Mouse (Mus musculus) cortical plate, adult 2 months (tissue): Measurements from ENCODE around the gene Dus2. TPM values are rescaled to one million over a fixed set of nuclear protein-coding genes. Genes with fewer than 3 reads are reported as not detected.

Experiments used
- H3K27ac ChIP-seq: fragments of 200-500 bp; 2 replicates; pipeline ENCODE4 v1.5.1; 2012; ENCODE audit warnings: low read length, control low read depth, inconsistent platforms; ENCODE audit not compliant: insufficient read depth
- H3K4me1 ChIP-seq: fragments of 200-500 bp; 2 replicates; pipeline ENCODE4 v1.6.1; 2011; ENCODE audit warnings: low read length; ENCODE audit not compliant: control insufficient read depth, insufficient read depth
- H3K4me3 ChIP-seq: fragments of 200-500 bp; 2 replicates; pipeline ENCODE4 v1.5.1; 2011; ENCODE audit warnings: mild to moderate bottlenecking, low read length, control low read depth; ENCODE audit not compliant: insufficient read depth
- CTCF ChIP-seq: fragments of 200-500 bp; IDR thresholded peaks from 2 replicates; pipeline ENCODE4 v1.5.1; 2011; ENCODE audit warnings: mild to moderate bottlenecking, control low read depth, low read length; ENCODE audit not compliant: insufficient read depth; ENCODE audit errors: extremely low read depth
- POLR2A ChIP-seq: fragments of 200-500 bp; IDR thresholded peaks from 2 replicates; pipeline ENCODE4 v1.6.1; 2011; ENCODE audit warnings: mild to moderate bottlenecking, low read length, control low read depth; ENCODE audit not compliant: insufficient read depth; ENCODE audit errors: extremely low read depth
- polyA plus RNA-seq: library from polyadenylated mRNA; depleted of rRNA; stranded (reverse); fragments of >200 nt; gene quantifications from 2 replicates; pipeline ENCODE4 v1.2.3, GENCODE M21; 2012

The Dus2 gene
- polyA plus RNA-seq, 1 experiment: 25.1 TPM

DNA sequence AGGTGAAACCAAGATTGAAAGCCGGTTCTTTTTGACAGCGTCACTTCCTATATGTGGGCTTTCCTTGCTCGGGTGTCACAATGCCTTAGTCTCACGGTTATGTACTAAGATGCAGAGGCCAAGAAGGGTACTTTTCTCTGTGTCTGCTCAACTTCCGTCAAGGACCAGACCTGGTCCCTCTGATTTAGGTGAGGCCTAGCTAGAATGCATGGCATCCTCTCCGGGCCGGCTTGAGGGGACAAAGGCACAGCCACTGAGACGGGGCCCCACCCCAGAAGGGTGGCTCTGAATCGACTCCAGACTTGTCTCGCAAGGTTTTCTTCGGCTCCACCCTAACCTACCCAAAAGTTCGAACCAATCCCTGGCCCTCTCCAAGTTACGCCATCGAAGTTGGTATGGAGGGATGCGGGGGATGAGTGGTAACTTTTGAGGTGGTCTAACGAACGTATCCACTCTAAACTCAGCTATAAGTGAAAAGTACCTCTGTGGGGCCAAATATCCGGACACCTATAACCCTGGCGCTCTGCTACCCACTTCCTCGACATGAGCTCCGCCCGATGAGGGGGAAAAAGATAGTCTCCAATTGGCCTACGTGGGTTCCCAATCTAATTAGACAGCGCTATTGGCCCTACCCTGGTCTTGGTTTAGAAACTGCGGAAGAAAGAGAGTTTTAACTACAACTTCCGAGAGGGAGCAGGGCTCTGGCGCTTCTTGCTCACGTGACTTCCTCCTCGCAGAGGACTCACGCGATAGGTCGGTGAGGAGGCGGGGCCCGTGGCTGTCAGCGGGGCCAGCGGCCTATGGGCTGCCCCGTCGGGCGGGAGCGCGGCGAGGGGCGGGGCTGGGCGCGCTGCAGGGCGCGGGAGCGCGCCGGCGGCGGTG is 67.8 kb downstream of the Dus2 start, which contains the start of gene Nfatc3:
Gene Nfatc3 (plus strand): TSS at position 110 of the 882 bp plus-strand sequence.
- Histone ChIP-seq H3K4me1 (no peaks in the 10 kb centered on the region), H3K4me3 (peak within 1 kb of the TSS; percentile 100), H3K27ac (peak within 1 kb of the TSS; percentile 62)
- TF ChIP-seq CTCF (no peak), POLR2A (peak; percentile 50)

DNA sequence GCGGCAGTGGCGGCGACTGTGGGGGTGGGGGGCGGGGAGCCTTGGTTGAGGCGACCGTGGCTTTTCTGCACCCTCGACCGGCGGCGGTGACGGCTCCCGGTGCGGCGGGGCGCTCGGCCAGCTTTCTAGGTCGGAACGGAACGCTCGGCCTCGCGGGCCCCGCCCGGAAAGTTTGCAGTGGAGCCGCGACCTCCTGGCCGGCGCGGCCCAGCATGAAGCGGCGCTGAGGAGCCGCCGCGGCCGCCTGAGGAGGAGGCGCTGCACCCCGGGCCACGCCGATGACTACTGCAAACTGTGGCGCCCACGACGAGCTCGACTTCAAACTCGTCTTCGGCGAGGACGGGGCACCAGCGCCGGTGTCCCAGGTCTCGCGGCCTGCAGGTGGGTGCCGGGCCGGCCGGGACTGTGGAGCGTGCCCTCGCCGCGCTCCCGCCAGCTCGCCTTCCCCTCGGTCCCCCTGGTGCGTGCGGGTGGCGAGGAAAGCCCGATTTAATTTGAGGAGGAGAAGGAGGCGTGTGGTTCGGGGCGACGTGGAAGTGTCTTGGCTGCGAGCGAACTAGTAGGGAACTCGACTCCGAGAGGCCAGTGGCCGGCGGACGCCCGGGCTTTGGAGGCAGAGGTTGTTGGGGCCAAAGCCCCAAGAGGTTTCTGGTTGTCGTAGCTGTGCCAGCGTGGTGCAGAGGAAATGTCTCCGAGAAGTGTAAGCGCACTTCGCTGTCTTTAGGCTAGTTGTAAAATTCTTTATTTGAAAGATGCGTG is 68.7 kb downstream of the Dus2 start:
- TF ChIP-seq POLR2A (no peak), CTCF (no peak)

DNA sequence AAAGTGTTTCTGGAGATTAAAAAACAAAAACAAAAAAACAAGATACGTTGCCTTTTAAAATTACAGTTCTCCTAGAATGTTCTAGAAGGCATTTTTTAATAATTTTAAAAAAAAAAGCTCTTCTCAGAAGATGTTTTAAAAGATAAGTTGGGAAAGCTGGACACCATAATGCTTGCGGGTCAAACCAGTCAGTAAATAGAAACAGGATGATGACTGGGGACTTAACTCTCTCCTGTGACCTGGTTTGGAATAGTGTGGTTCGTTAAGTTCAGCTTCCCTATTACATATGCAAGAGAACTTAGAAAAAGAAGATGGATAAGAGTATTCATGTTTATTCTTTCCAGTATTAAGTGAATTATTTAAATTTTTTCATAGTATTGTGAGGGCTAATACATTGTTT is 69.4 kb downstream of the Dus2 start:
- Histone ChIP-seq H3K27ac (no peak overlapping the region), H3K4me3 (peak overlapping the region; percentile 100; the same call in 1 of the 2 replicates), H3K4me1 (no peaks in the 10 kb centered on the region)
- TF ChIP-seq CTCF: no peak
- TF ChIP-seq POLR2A: no peak

More for the DNA sequence above, 68.7 kb downstream of the Dus2 start:
- peak overlapping the region; percentile 62 for H3K27ac ChIP-seq
- H3K4me1 ChIP-seq: no peaks in the 10 kb centered on the region
- peak overlapping the region; percentile 100 for H3K4me3 ChIP-seq

DNA sequence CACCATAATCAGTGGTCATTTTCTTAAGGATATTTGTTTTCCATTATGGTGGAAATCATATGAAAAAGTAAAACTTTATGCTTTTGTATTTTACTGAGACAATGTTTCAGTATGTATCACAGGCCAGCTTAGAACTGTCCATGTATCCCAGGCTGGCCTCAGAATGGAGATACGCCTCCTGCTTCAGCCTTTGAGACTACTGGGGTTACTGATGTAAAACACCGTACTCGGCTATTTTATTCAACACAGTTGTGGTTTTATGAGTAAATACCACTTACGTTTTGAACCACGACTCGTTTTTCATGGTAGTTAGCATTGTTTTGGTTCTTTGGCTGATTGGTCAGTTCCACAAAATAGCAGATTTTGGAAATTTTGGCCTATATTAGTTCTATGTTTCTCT is 70.5 kb downstream of the Dus2 start:
- Histone ChIP-seq H3K27ac (no peak overlapping the region), H3K4me1 (no peaks in the 10 kb centered on the region), H3K4me3 (no peak overlapping the region)
- TF ChIP-seq POLR2A: no peak
- TF ChIP-seq CTCF: no peak

DNA sequence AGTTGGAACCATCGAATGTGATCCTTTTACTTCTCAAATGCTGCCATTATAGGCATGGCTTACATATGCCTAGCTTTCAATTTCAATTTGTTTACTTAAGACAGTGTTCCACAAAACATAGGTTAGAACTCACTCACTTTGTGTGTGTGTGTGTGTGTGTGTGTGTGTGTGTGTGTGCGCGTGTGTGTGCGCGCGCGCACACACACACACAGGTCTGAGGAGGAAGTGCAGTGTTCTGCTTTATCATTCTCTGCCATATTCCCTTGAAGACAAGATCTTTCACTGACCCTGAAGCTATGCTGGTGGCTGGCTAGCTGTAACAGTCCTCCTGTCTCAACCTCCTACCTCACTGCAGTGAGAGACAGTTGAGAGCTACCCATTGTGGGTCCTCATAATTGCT is 71.9 kb downstream of the Dus2 start:
- Histone ChIP-seq H3K4me3 (no peak overlapping the region), H3K4me1 (no peaks in the 10 kb centered on the region), H3K27ac (no peak overlapping the region)
- TF ChIP-seq POLR2A (no peak), CTCF (no peak)

DNA sequence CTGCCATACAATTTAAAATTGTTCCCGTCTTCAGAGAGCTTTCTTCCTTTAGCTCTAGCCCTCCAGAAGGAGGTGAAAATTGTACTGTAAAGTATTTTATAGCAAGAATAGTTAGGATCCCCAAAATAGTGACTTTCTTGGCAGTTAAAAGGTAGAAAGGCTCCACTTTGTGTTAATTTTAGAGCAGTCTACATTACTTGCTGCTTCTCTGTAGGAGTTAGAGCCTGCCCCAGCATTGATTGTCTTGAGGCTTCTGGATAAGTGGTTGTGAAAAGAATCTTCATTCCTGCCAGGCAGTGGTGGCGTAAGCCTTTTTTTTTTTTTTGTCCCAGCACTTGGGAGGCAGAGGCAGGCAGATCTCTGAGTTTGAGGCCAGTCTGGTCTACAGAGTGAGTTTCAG is 75.6 kb downstream of the Dus2 start:
- H3K4me3 ChIP-seq: no peak overlapping the region
- no peak for TF ChIP-seq CTCF
- TF ChIP-seq POLR2A: no peak
- H3K4me1 ChIP-seq: no peaks in the 10 kb centered on the region
- no peak overlapping the region for H3K27ac ChIP-seq

DNA sequence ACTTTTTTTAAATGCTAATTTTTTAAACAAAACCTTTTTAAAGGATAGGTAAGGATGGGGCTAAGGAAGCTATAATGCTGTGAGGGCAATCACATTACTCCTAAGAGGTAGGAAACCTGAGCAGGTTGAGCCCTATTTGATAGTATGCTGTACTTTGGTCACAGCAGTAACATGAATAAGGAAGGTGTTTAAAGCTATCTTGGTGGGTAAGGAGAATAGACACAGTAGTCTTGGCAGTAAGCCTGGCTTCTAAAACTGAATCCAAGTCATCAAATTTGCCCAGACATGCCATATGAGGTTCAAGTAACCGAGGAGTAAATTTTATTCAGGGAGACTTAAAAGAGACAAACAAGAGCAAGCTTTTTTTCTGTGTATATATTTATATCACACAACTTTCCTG is 78.4 kb downstream of the Dus2 start:
- TF ChIP-seq CTCF (no peak), POLR2A (no peak)
- Histone ChIP-seq H3K4me1 (peaks cover under 1% of the 10 kb centered on the region; the same call in 1 of the 2 replicates), H3K27ac (no peak overlapping the region), H3K4me3 (no peak overlapping the region)

DNA sequence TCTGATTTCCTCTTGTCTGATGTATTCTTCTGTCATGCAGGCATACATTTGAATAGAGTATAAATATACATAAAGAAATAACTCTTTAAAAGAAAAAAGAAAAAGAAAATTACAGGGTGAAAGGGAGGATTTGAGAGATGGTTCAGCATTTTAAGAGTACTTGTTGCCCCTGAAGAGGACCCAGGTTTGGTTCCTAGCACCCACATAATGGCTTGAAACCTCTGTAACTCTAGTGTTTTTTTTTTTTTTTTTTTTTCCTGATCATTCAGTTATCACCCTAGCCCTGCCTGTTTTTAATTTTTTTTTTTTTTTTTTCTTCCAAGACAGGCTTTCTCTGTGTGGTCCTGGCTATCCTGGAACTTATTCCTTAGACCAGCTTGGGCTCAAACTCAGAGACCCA is 81.0 kb downstream of the Dus2 start:
- Histone ChIP-seq H3K27ac (no peak overlapping the region), H3K4me3 (no peak overlapping the region), H3K4me1 (peaks cover 6% of the 10 kb centered on the region; the same call in 1 of the 2 replicates)
- TF ChIP-seq CTCF (no peak), POLR2A (no peak)

DNA sequence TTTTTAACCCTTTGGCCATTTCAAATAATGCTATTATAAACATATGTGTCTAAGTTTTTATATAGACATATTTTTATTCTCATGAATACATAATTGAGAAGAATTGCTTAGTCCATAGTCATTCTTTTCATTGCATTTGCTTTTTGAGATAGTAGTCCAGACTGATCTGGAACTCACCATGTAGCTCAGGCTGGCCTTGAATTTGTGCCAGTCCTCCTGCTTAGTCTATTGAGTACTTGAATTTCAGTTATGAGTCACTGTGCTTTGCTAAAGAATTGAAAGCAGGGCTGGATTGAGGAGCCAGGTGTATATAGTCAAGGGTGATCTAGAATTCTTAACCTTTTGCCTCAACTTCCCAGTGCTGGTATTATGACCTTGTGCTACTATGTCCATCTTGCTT is 83.1 kb downstream of the Dus2 start:
- H3K4me1 ChIP-seq: peaks cover 6% of the 10 kb centered on the region
- H3K4me3 ChIP-seq: no peak overlapping the region
- TF ChIP-seq CTCF (no peak), POLR2A (no peak)
- no peak overlapping the region for H3K27ac ChIP-seq
